Comparison of ENCODE assay signal across 8 mouse cellular contexts in genomic region chr1:39192460-39192996, GRCm38 (mm10). TPM values are rescaled to one million over a fixed set of nuclear protein-coding genes. Genes with fewer than 3 reads are reported as not detected.
DNase-seq lines count a peak whose midpoint lies in the region; ATAC-seq lines count a peak whose summit lies in the region.

No protein-coding gene starts in this region.

- no peak for ATAC-seq in hindbrain, embryonic 11.5 days (ENCODE audit: low FRiP score)
- no peak for ATAC-seq in inflammation-experienced regulatory T-cells, adult 6 months

- H3K4me3 ChIP-seq in hindbrain, embryonic 11.5 days (ENCODE audit: low read depth, low read length): peak overlapping the region; percentile 67; the same call in 1 of the 2 replicates

- H3K9ac ChIP-seq in hindbrain, embryonic 11.5 days (ENCODE audit: low read depth, low read length): no peak overlapping the region

- H3K4me2 ChIP-seq in hindbrain, embryonic 11.5 days (replicated peaks; ENCODE audit: low read depth, low read length): peak overlapping the region; percentile 98

- no peaks in the 10 kb centered on the region for H3K9me3 ChIP-seq in hindbrain, embryonic 11.5 days (ENCODE audit: control insufficient read depth, low read length)

- peaks cover 46% of the 10 kb centered on the region for H3K27me3 ChIP-seq in hindbrain, embryonic 11.5 days (ENCODE audit: control insufficient read depth, insufficient read depth, low read length)

- no peak overlapping the region for H3K27ac ChIP-seq in hindbrain, embryonic 11.5 days (ENCODE audit: low read depth, low read length)

- peak; percentile 59 for DNase-seq in R1 (ENCODE audit: low read depth, low spot score)
- DNase-seq in cerebellum, adult 8-10 months: peak; percentile 48
- DNase-seq in frontal cortex, postnatal 36 days (ENCODE audit: low spot score in 2 of 2): peak; percentile 71 to 83
- peak; percentile 33 for DNase-seq in hindbrain, embryonic 11.5 days (ENCODE audit: low spot score)
- DNase-seq in layer of hippocampus, postnatal 36 days: peak; percentile 42 to 45
- peak; percentile 91 for DNase-seq in lung, postnatal 36 days
- peak; percentile 48 for DNase-seq in right cerebral cortex, postnatal 14 days

- under 1% methylated on average over 26 of the region's 28 CpGs for WGBS in hindbrain, embryonic 11.5 days

- H3K4me1 ChIP-seq in hindbrain, embryonic 11.5 days (replicated peaks; ENCODE audit: control insufficient read depth, insufficient read depth, low read length): no peaks in the 10 kb centered on the region

- no peaks in the 10 kb centered on the region for H3K36me3 ChIP-seq in hindbrain, embryonic 11.5 days (ENCODE audit: control insufficient read depth, insufficient read depth, low read length)

RNA-seq across cellular contexts. Expression of gene Npas2, which starts 1.0 kb away (rescaled TPM):
- 0.12 TPM in 1 of 2 replicates, not detected in the other for polyA plus RNA-seq in hindbrain, embryonic 11.5 days (2014; fragmentation: Nextera tagmentation; extraction: Ambion mirVana)
- total RNA-seq in layer of hippocampus, postnatal 36 days (2021): 10 to 100 TPM; 30.1 to 33.5 TPM
- 1 to 10 TPM in 1 of 3 experiments, under 1 TPM in 2; 0.20 to 1.1 (median 0.39) TPM for polyA plus RNA-seq in inflammation-experienced regulatory T-cells, adult 6 months (2017; shearing (Covaris generic))

Comparison
In these comparisons a context has a peak if more than half of its experiments do, and no peak if none do; other contexts are left out.
1. DNase-seq: peak in every context shown above with its lines; median percentile 91 in lung, postnatal 36 days; 77 in frontal cortex, postnatal 36 days; 59 in R1; 48 in cerebellum, adult 8-10 months; 48 in right cerebral cortex, postnatal 14 days; 44 in layer of hippocampus, postnatal 36 days; 33 in hindbrain, embryonic 11.5 days.